Mouse (Mus musculus) erythroblast, embryonic 14.5 days (primary cell): Measurements from ENCODE around the gene Sncg. TPM values are rescaled to one million over a fixed set of nuclear protein-coding genes. Genes with fewer than 3 reads are reported as not detected.

Source experiments
- H3K27me3 ChIP-seq: 2 replicates; pipeline ENCODE4 v1.6.1; 2012; ENCODE audit warnings: inconsistent platforms; ENCODE audit not compliant: control insufficient read depth
- H3K36me3 ChIP-seq: 2 replicates; pipeline ENCODE4 v1.6.1; 2012; ENCODE audit warnings: mild to moderate bottlenecking, inconsistent platforms; ENCODE audit not compliant: control insufficient read depth
- H3K4me1 ChIP-seq: 2 replicates; pipeline ENCODE4 v1.6.1; 2012; ENCODE audit warnings: inconsistent platforms; ENCODE audit not compliant: control insufficient read depth
- H3K4me3 ChIP-seq: replicated peaks from 2 replicates; pipeline ENCODE3; 2012; ENCODE audit warnings: moderate library complexity, mild to moderate bottlenecking, inconsistent platforms
- H3K9me3 ChIP-seq: 2 replicates; pipeline ENCODE4 v1.6.1; 2012; ENCODE audit warnings: low read length, inconsistent platforms, mixed read lengths; ENCODE audit not compliant: control insufficient read depth
- GATA1 ChIP-seq: IDR thresholded peaks from 2 replicates; pipeline ENCODE4 v1.6.1; 2012; ENCODE audit warnings: low read length, inconsistent platforms, mixed read lengths
- TAL1 ChIP-seq: IDR thresholded peaks from 3 replicates; pipeline ENCODE4 v1.6.1; 2012; ENCODE audit warnings: low read length, inconsistent platforms, mixed read lengths
- polyA plus RNA-seq: library from polyadenylated mRNA; stranded (reverse); fragments of >175 nt; gene quantifications from 2 replicates; pipeline ENCODE4 v1.2.3, GENCODE M21; 2012

Sncg gene
- polyA plus RNA-seq, 1 experiment: not detected

GRCm38 (mm10) chr14:34399301-34399700, 24.7 kb upstream of the Sncg start:
- no peaks in the 10 kb centered on the region for H3K27me3 ChIP-seq
- no peak overlapping the region for H3K4me3 ChIP-seq
- H3K36me3 ChIP-seq: no peaks in the 10 kb centered on the region
- no peaks in the 10 kb centered on the region for H3K9me3 ChIP-seq
- TF ChIP-seq TAL1: no peak
- TF ChIP-seq GATA1: no peak
- H3K4me1 ChIP-seq: no peaks in the 10 kb centered on the region

- Histone ChIP-seq H3K27me3 (no peaks in the 10 kb centered on the region), H3K4me1 (no peaks in the 10 kb centered on the region), H3K4me3 (no peak overlapping the region), H3K36me3 (no peaks in the 10 kb centered on the region), H3K9me3 (no peaks in the 10 kb centered on the region)
- TF ChIP-seq GATA1 (no peak), TAL1 (no peak)
These were observed 24.3 kb upstream of the Sncg start for GRCm38 (mm10) chr14:34398901-34399300.

GRCm38 (mm10) chr14:34397871-34398270, 23.3 kb upstream of the Sncg start:
- no peak overlapping the region for H3K4me3 ChIP-seq
- no peaks in the 10 kb centered on the region for H3K4me1 ChIP-seq
- no peaks in the 10 kb centered on the region for H3K36me3 ChIP-seq
- no peaks in the 10 kb centered on the region for H3K9me3 ChIP-seq
- H3K27me3 ChIP-seq: no peaks in the 10 kb centered on the region
- TF ChIP-seq TAL1 (no peak), GATA1 (no peak)

- Histone ChIP-seq H3K9me3 (no peaks in the 10 kb centered on the region), H3K4me3 (no peak overlapping the region), H3K36me3 (no peaks in the 10 kb centered on the region), H3K27me3 (no peaks in the 10 kb centered on the region), H3K4me1 (no peaks in the 10 kb centered on the region)
- TF ChIP-seq TAL1 (no peak), GATA1 (no peak)
These were observed 18.7 kb upstream of the Sncg start for GRCm38 (mm10) chr14:34393295-34393694.

- Histone ChIP-seq H3K4me3 (no peak overlapping the region), H3K4me1 (no peaks in the 10 kb centered on the region), H3K36me3 (no peaks in the 10 kb centered on the region), H3K9me3 (no peaks in the 10 kb centered on the region), H3K27me3 (no peaks in the 10 kb centered on the region)
- TF ChIP-seq GATA1 (no peak), TAL1 (no peak)
These were observed 8.5 kb upstream of the Sncg start for GRCm38 (mm10) chr14:34382921-34383704.

GRCm38 (mm10) chr14:34378560-34379331, 4.2 kb upstream of the Sncg start:
- H3K4me3 ChIP-seq: no peak overlapping the region
- H3K9me3 ChIP-seq: no peaks in the 10 kb centered on the region
- TF ChIP-seq TAL1: no peak
- TF ChIP-seq GATA1: no peak
- no peaks in the 10 kb centered on the region for H3K27me3 ChIP-seq
- no peaks in the 10 kb centered on the region for H3K36me3 ChIP-seq
- H3K4me1 ChIP-seq: no peaks in the 10 kb centered on the region

GRCm38 (mm10) chr14:34377121-34377520, 2.5 kb upstream of the Sncg start:
- no peak for TF ChIP-seq GATA1
- no peaks in the 10 kb centered on the region for H3K27me3 ChIP-seq
- H3K36me3 ChIP-seq: no peaks in the 10 kb centered on the region
- H3K4me3 ChIP-seq: no peak overlapping the region
- no peaks in the 10 kb centered on the region for H3K4me1 ChIP-seq
- H3K9me3 ChIP-seq: no peaks in the 10 kb centered on the region

GRCm38 (mm10) chr14:34375941-34376340, 1.4 kb upstream of the Sncg start:
- no peaks in the 10 kb centered on the region for H3K36me3 ChIP-seq
- no peak overlapping the region for H3K4me3 ChIP-seq
- H3K4me1 ChIP-seq: no peaks in the 10 kb centered on the region
- H3K9me3 ChIP-seq: no peaks in the 10 kb centered on the region
- no peak for TF ChIP-seq TAL1
- no peak for TF ChIP-seq GATA1
- H3K27me3 ChIP-seq: no peaks in the 10 kb centered on the region

GRCm38 (mm10) chr14:34375415-34375904, 871 bp upstream of the Sncg start, which contains the start of gene Mmrn2:
Gene Mmrn2 (plus strand): TSS chr14:34375465.
- no peak within 1 kb of the TSS for H3K4me3 ChIP-seq
- H3K27me3 ChIP-seq: no peaks in the 10 kb centered on the region
- H3K36me3 ChIP-seq: no peaks in the 10 kb centered on the region
- no peaks in the 10 kb centered on the region for H3K9me3 ChIP-seq
- no peaks in the 10 kb centered on the region for H3K4me1 ChIP-seq
- TF ChIP-seq GATA1: no peak
- TF ChIP-seq TAL1: no peak
